Mouse (Mus musculus): ENCODE data around the gene Mtmr10.
A peak's percentile ranks its signal among the peaks of the same experiment; 100 is the strongest.

Mtmr10 gene

DNA sequence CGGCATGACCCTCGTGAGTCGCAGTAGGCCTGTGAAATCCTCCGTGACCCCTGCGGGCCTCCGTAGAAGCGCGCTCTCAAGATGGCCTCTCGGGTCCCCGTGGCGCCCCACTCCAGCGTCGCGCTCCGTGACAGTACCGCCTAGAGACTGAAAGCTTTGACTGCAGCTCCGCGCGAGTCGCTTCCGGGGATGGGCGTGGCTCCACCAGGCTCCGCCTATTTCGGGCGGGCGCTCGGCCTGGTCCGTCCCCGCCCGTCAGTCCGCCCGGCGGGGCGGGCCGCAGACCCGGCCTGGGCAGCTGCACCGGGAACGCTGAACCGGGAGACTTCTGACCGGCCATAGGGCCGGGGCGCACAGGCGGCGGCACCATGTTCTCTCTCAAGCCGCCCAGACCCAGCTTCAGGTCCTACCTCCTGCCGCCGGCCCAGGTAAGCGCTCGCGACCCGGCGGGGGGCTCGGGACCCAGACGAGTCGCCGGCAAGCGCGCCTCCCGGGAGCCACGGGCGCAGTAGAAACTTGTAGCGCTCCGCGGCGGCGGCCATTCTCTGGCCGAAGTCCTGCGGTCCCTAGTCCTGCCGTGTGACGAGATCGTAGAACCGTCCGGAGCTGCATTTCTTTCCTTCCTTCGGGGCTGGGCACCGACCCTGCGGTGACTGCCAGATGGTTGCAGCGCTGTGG, at the start of gene Mtmr10:
Mtmr10 (plus strand) TSS at position 240 of the 678 bp plus-strand sequence.
- DNase-seq, result peak; percentile 99

GRCm38 (mm10) chr7:64237747-64238146, 49.7 kb upstream of the Mtmr10 start:
- no peak for DNase-seq

GRCm38 (mm10) chr7:64238410-64239086, 48.9 kb upstream of the Mtmr10 start:
- DNase-seq, result no peak

- no peak for DNase-seq
Observed at GRCm38 (mm10) chr7:64239138-64239805, 48.2 kb upstream of the Mtmr10 start.

DNA sequence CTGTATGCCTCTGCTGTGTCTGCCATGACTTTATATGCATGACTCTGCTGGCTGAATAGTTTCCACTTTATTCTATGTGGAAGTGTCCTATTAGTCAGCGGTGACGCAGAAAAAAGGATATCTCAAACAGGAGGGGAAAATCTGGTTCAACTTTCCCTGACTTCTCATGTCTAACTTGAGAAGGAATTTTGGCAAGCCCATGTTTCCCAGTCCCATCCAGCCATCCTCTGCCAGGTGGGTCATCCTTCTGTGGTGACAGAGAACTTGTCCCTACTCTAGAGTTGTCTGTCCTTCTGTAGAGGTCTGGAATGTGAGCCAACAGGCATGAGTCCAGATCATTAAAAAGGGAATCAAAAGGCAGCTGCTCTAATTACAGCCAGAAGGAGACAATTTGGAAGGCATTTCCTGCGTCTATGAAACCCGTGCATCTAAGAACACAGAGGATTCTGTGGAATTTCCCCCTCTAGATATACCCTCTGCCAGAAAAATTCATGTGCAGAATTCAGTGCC, 47.6 kb upstream of the Mtmr10 start:
- DNase-seq, result peak; percentile 68

DNA sequence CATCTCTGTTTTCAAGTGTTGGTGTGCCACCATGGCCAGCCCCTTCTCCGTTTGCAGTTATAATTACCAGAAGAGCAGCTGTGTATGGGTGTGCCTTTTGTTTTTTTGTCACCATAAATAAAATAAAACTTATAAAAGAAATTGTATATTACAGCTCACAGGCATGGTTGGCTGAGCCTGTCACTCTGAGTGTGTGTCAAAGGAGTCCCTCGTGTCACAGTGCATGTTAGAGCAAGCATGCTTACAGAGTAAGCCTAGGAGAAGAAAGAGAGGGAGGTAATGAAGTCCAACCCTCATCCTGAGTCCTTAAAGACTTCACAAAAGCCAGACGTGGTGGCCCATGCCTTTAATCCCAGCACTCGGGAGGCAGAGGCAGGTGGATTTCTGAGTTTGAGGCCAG, 45.0 kb upstream of the Mtmr10 start:
- no peak for DNase-seq

DNA sequence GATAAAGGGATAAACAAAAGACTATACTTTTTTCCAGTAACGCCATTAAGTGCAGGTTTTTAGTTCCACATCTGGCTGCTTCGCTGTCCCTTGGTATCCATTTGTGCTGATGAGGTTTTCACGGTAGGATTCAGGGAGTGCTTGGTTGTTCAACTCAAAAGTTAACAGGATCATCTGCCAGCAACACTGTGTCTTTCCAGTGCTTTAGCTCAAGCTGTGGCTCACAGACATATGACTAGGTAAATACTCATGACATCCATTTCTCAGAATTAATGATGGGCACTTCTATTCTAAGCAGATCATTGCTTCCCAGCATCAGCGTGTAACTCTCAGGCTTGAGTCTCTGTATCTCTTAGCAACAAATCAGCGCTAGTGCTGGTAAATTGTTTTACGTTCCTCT, 43.1 kb upstream of the Mtmr10 start:
- DNase-seq, result no peak

DNA sequence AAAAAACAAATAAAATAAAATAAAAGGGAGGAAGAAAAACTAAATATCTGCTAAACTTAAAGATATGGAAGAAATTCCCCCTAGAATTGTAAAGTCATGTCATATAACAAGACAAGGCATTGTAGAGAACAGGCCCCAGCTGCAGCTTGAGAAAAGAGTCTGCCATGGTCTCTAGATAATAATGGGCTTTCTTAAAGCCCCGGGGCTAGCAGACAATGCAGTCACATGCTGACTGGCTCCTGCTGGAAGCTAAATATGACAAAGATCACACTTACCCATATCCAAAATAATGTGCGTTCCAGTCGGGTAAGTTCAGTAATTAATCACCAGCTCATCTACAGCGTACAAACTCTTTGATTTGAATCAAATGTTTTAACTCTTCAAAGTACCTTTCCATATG, 40.7 kb upstream of the Mtmr10 start:
- no peak for DNase-seq

DNA sequence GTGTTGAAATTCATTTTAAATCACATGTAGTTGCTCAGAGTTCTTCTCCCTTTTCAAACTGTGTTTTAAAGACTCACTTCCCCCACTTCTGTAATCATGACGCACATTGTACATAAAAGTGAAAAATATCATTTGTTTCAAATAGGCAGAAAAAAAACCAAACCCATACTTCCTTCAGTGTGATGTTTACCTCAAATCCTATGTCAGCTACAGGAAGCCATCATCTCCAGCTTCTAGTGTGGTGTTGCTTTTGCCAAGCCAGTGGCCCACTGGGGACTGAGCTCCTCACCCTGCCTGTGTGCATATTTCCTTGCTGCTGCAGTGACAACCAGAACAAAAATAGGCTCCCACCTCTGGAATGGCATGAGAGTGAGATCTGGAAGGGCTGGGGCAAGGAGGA, 39.1 kb upstream of the Mtmr10 start:
- DNase-seq, result no peak

GRCm38 (mm10) chr7:64249715-64250114, 37.7 kb upstream of the Mtmr10 start:
- no peak for DNase-seq

DNA sequence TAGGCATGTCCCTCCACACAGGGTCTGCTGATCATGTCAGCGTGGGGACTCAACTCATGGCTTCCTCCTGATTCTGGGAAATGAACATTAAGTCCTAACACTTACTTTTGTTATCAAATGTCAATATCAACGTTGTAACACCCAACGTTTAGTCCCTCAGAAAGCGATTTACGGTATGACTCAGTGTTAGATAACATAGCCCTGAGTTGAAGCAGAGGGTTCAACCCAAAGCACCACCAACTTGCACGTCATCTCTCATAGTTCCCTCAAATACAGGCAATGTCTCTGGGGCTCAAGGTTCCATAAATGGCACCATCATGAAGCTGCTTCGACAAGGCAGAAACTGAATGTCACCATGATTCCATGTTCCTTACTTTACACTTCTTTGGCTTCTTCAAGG, 37.0 kb upstream of the Mtmr10 start:
- no peak for DNase-seq

GRCm38 (mm10) chr7:64253736-64254135, 33.7 kb upstream of the Mtmr10 start:
- DNase-seq, result no peak

DNA sequence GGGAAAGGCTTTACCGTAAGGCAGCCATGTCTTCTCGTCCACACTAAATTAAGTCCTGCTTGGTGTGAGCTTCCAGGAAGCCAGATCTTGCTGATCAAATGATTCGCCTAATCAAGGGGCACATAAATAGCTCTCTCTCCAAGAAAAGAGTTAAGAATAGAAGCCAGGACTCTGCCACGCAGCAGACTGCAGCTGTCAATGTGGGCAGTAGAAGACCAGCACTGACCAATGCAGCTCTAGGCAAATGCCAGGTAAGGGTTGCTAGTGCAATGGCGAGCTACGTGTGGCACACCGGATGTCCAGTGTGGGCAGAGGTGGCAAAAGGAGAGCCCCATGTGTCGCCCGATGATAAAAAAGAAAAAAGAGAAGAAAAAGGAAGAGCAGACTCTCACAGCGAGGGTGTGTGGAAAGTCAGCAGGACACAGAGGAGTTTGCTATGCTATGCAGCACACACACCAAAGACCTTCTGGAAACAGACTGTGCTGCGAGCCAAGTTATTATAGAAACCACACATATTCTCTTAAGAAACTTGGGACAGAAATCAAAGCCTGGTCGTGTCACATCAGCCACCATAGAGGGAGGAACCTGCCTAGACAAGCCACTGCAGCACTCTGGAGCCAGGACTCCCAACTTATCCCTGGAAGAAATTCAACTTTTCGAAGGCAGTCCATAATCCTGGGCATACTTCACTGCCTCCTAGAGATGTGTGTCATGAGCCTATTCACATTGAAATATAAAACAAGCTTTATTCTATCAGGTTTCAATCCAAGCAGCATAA, 21.8 kb upstream of the Mtmr10 start:
- no peak for DNase-seq

- no peak for DNase-seq
Observed at GRCm38 (mm10) chr7:64266587-64266986, 20.9 kb upstream of the Mtmr10 start.

- no peak for DNase-seq
Observed at GRCm38 (mm10) chr7:64271926-64272325, 15.5 kb upstream of the Mtmr10 start.

DNA sequence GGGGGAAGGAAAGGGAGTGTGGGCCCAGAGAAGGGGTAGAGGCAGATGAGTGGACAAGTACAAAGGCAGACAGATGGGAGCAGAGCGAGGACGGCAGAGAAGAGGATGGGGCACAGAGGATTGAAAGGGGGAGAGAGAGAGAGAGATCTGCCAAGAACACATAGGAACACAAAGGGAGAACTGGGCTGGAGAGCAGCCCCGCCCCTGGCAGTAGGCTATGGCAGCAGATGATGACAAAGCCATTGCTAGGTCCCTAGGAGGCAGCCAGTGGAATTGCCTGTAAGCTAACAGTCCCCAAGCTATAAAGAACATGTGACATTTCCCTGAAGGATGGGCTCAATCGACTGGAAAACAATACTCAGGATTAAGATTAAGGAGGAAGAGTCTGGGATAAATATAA, 11.9 kb upstream of the Mtmr10 start:
- no peak for DNase-seq

- no peak for DNase-seq
Observed at GRCm38 (mm10) chr7:64276921-64277320, 10.5 kb upstream of the Mtmr10 start.

DNA sequence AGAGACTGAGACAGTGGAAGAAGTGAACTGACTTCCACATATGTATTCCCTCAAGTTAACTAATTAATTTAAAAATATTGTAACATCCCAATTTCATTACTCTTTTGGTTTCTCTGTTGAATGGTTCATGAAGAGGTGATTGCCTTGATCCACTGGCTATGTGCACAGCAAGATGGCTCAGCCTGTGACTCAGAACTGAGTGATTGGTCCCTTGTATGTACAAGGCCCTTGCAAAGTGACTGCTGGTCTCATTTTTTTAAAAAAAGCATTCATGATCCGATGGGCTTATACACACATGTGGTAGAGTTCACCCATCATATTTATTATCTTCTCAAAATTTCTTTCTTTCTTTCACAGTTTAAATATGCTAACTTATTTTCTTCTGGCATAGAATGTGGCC, 8.9 kb upstream of the Mtmr10 start:
- no peak for DNase-seq

- DNase-seq, result no peak
Observed at GRCm38 (mm10) chr7:64279548-64279947, 7.9 kb upstream of the Mtmr10 start.

GRCm38 (mm10) chr7:64286566-64286965, 887 bp upstream of the Mtmr10 start:
- no peak for DNase-seq

GRCm38 (mm10) chr7:64289416-64289815, 2.0 kb downstream of the Mtmr10 start:
- peak; percentile 59 for DNase-seq

DNA sequence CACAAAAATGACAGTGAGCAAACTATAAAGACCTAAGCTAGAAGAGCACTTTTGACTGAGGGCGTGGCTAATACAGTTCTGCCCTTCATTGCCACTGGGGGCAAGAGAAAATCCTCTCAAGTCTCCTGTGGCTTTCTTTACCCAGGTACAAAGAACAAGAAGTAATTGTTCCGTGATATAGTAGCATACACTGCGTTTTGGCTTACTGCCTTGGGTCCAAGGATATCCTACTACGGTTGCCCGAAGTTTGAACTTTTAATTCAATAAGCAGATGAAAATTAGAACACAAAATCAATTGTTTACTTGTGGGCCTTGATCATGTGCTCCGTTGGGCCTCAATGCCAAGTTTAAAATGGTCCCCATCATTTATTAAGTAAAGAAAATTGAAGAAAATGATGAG, 3.0 kb downstream of the Mtmr10 start:
- no peak for DNase-seq

- no peak for DNase-seq
Observed at GRCm38 (mm10) chr7:64291722-64292121, 4.3 kb downstream of the Mtmr10 start.
